31 mouse cellular contexts compared by ENCODE assay signal in genomic region chr11:5517346-5517745, GRCm38 (mm10). TPM values are rescaled to one million over a fixed set of nuclear protein-coding genes. Genes with fewer than 3 reads are reported as not detected.
DNase-seq lines count a peak whose midpoint lies in the region; ATAC-seq and TF ChIP-seq lines count a peak whose summit lies in the region.
"Had no signal": no experiment of that assay in that cellular context is flagged by ENCODE, and none has a peak within 500 bp of the region (broad histone marks: within the 10 kb centered on the region; RNA-seq: fewer than 3 reads in every experiment).

No protein-coding gene starts in this region.

- no peak for TF ChIP-seq EP300 in lung, postnatal 0 days (IDR thresholded peaks at IDR 0.05)
- no peak for TF ChIP-seq EP300 in ES-Bruce4 (IDR thresholded peaks at IDR 0.05; ENCODE audit: insufficient read depth, low read depth, low read length)

- H3K4me3 ChIP-seq in forebrain, embryonic 11.5 days (ENCODE audit: low read depth, low read length) = no peak overlapping the region
- H3K4me3 ChIP-seq in forebrain, embryonic 12.5 days (replicated peaks) = no peak overlapping the region
- no peak overlapping the region for H3K4me3 ChIP-seq in lung, postnatal 0 days (ENCODE audit: low read depth, low read length)
- no peak overlapping the region for H3K4me3 ChIP-seq in ES-Bruce4 (ENCODE audit: low read depth, low read length)
- H3K4me3 ChIP-seq in intestine, embryonic 16.5 days (ENCODE audit: low read length) = no peak overlapping the region
- H3K4me3 ChIP-seq: forebrain, embryonic 10.5 days; forebrain, embryonic 15.5 days; heart, embryonic 12.5 days; heart, embryonic 15.5 days; hindbrain, embryonic 10.5 days; hindbrain, embryonic 13.5 days; intestine, embryonic 15.5 days had no signal

- H3K36me3 ChIP-seq in forebrain, embryonic 11.5 days (ENCODE audit: control insufficient read depth, insufficient read depth, low read length) = no peaks in the 10 kb centered on the region; the same call in 1 of the 2 replicates
- H3K36me3 ChIP-seq in forebrain, embryonic 12.5 days (replicated peaks) = no peaks in the 10 kb centered on the region
- H3K36me3 ChIP-seq in lung, postnatal 0 days (ENCODE audit: insufficient read depth, low read length) = no peaks in the 10 kb centered on the region
- peaks cover 1% of the 10 kb centered on the region for H3K36me3 ChIP-seq in ES-Bruce4 (ENCODE audit: control insufficient read depth, insufficient read depth, low read length, poor library complexity, severe bottlenecking)
- no peaks in the 10 kb centered on the region for H3K36me3 ChIP-seq in intestine, embryonic 16.5 days (ENCODE audit: control insufficient read depth, insufficient read depth, low read length)
- H3K36me3 ChIP-seq: forebrain, embryonic 15.5 days; hindbrain, embryonic 13.5 days; intestine, embryonic 15.5 days had no signal

- no peaks in the 10 kb centered on the region for H3K27me3 ChIP-seq in forebrain, embryonic 11.5 days (ENCODE audit: control insufficient read depth, insufficient read depth, low read length)
- H3K27me3 ChIP-seq in forebrain, embryonic 12.5 days = no peaks in the 10 kb centered on the region
- H3K27me3 ChIP-seq in lung, postnatal 0 days (replicated peaks; ENCODE audit: insufficient read depth, low read length) = no peaks in the 10 kb centered on the region
- H3K27me3 ChIP-seq in ES-Bruce4 (ENCODE audit: control insufficient read depth, insufficient read depth, low read length, poor library complexity, severe bottlenecking) = no peaks in the 10 kb centered on the region
- H3K27me3 ChIP-seq in intestine, embryonic 16.5 days (replicated peaks; ENCODE audit: control insufficient read depth, insufficient read depth, low read length) = no peaks in the 10 kb centered on the region
- H3K27me3 ChIP-seq: forebrain, embryonic 15.5 days; heart, embryonic 12.5 days; heart, embryonic 15.5 days; hindbrain, embryonic 13.5 days; intestine, embryonic 15.5 days had no signal

- DNase-seq in forebrain, embryonic 11.5 days (ENCODE audit: low spot score) = peak; percentile 19
- no peak for DNase-seq in lung, postnatal 0 days (ENCODE audit: low spot score)
- no peak for DNase-seq in lung, postnatal 36 days
- DNase-seq in 416B (ENCODE audit: low read depth) = peak; percentile 13
- DNase-seq in layer of hippocampus, postnatal 36 days = no peak
- DNase-seq: adrenal gland, adult 8-10 months; adrenal gland, postnatal 25 days; B cell, adult 2 months; cerebellum, adult 18-20 months; cerebellum, adult 9-10 months; cerebellum, postnatal 14 days; gastrocnemius, postnatal 10 days; gastrocnemius, postnatal 36 days; heart, postnatal 10 days; heart, postnatal 36 days had no signal

- peaks cover 3% of the 10 kb centered on the region; the same call in 1 of the 2 replicates for H3K4me1 ChIP-seq in forebrain, embryonic 11.5 days (replicated peaks; ENCODE audit: control insufficient read depth, insufficient read depth, low read length)
- peaks cover 13% of the 10 kb centered on the region for H3K4me1 ChIP-seq in forebrain, embryonic 12.5 days
- H3K4me1 ChIP-seq in lung, postnatal 0 days (ENCODE audit: insufficient read depth, low read depth, low read length) = no peaks in the 10 kb centered on the region; the same call in 1 of the 2 replicates
- H3K4me1 ChIP-seq in ES-Bruce4 (ENCODE audit: control insufficient read depth, insufficient read depth, low read length) = peaks cover 6% of the 10 kb centered on the region
- peaks cover 4% of the 10 kb centered on the region; the same call in 1 of the 2 replicates for H3K4me1 ChIP-seq in intestine, embryonic 16.5 days (ENCODE audit: control insufficient read depth, insufficient read depth, low read length)

- no peak overlapping the region for H3K27ac ChIP-seq in forebrain, embryonic 11.5 days (ENCODE audit: low read depth, low read length)
- H3K27ac ChIP-seq in forebrain, embryonic 12.5 days = no peak overlapping the region
- H3K27ac ChIP-seq in lung, postnatal 0 days (ENCODE audit: low read length) = no peak overlapping the region
- no peak overlapping the region for H3K27ac ChIP-seq in ES-Bruce4 (ENCODE audit: insufficient read depth, low read length)
- no peak overlapping the region for H3K27ac ChIP-seq in intestine, embryonic 16.5 days (ENCODE audit: low read length)
- H3K27ac ChIP-seq: forebrain, embryonic 10.5 days; forebrain, embryonic 15.5 days; heart, embryonic 15.5 days; hindbrain, embryonic 10.5 days; hindbrain, embryonic 13.5 days; intestine, embryonic 15.5 days had no signal

- no peak for TF ChIP-seq CTCF in lung, postnatal 0 days (IDR thresholded peaks at IDR 0.05)
- TF ChIP-seq CTCF in ES-Bruce4 (IDR thresholded peaks at IDR 0.05; ENCODE audit: low read depth, low read length) = no peak

- H3K4me2 ChIP-seq in forebrain, embryonic 11.5 days (ENCODE audit: low read depth, low read length, severe bottlenecking) = no peak overlapping the region
- no peak overlapping the region for H3K4me2 ChIP-seq in forebrain, embryonic 12.5 days
- peak overlapping the region; percentile 15; the same call in 1 of the 2 replicates for H3K4me2 ChIP-seq in lung, postnatal 0 days (replicated peaks; ENCODE audit: low read depth, low read length)
- H3K4me2 ChIP-seq in intestine, embryonic 16.5 days (ENCODE audit: low read depth, low read length) = no peak overlapping the region
- H3K4me2 ChIP-seq: forebrain, embryonic 15.5 days; heart, embryonic 12.5 days; heart, embryonic 15.5 days; hindbrain, embryonic 13.5 days; intestine, embryonic 15.5 days had no signal

- WGBS in forebrain, embryonic 11.5 days = 88% methylated on average over 6 of the region's 6 CpGs
- WGBS in forebrain, embryonic 12.5 days = 89% methylated on average over 6 of the region's 6 CpGs
- 59% methylated on average over 6 of the region's 6 CpGs for WGBS in lung, postnatal 0 days
- 77% methylated on average over 6 of the region's 6 CpGs for WGBS in intestine, embryonic 16.5 days

- H3K9me3 ChIP-seq in forebrain, embryonic 11.5 days (ENCODE audit: control insufficient read depth, low read length) = no peaks in the 10 kb centered on the region
- H3K9me3 ChIP-seq in forebrain, embryonic 12.5 days = no peaks in the 10 kb centered on the region
- no peaks in the 10 kb centered on the region for H3K9me3 ChIP-seq in lung, postnatal 0 days (ENCODE audit: low read length)
- H3K9me3 ChIP-seq in ES-Bruce4 (replicated peaks; ENCODE audit: control insufficient read depth, insufficient read depth, low read length, poor library complexity, severe bottlenecking) = no peaks in the 10 kb centered on the region
- H3K9me3 ChIP-seq in intestine, embryonic 16.5 days (ENCODE audit: control insufficient read depth, low read length) = no peaks in the 10 kb centered on the region
- H3K9me3 ChIP-seq: forebrain, embryonic 10.5 days; forebrain, embryonic 15.5 days; heart, embryonic 12.5 days; heart, embryonic 15.5 days; hindbrain, embryonic 10.5 days; hindbrain, embryonic 13.5 days; intestine, embryonic 15.5 days had no signal

- ATAC-seq in forebrain, embryonic 11.5 days (replicated peaks; ENCODE audit: low FRiP score) = no peak
- ATAC-seq in forebrain, embryonic 12.5 days (ENCODE audit: low FRiP score) = no peak
- no peak for ATAC-seq in lung, postnatal 0 days
- ATAC-seq in intestine, embryonic 16.5 days = no peak
- ATAC-seq: CD4-positive, CD25-positive, alpha-beta regulatory T cell, adult 4 months; forebrain, embryonic 15.5 days; hindbrain, embryonic 16.5 days; intestine, embryonic 15.5 days had no signal

- H3K9ac ChIP-seq in forebrain, embryonic 11.5 days (ENCODE audit: low read length) = no peak overlapping the region
- no peak overlapping the region for H3K9ac ChIP-seq in forebrain, embryonic 12.5 days
- H3K9ac ChIP-seq in lung, postnatal 0 days (replicated peaks; ENCODE audit: low read depth) = no peak overlapping the region
- H3K9ac ChIP-seq in ES-Bruce4 (ENCODE audit: low read depth, poor library complexity, severe bottlenecking) = 0 out of 2 replicates have a peak overlapping the region, but pooled peaks have one; percentile 45
- H3K9ac ChIP-seq in intestine, embryonic 16.5 days (ENCODE audit: low read depth, low read length) = no peak overlapping the region
- H3K9ac ChIP-seq: forebrain, embryonic 15.5 days; heart, embryonic 12.5 days; heart, embryonic 15.5 days; hindbrain, embryonic 13.5 days; intestine, embryonic 15.5 days had no signal

- no peak for TF ChIP-seq POLR2A in ES-Bruce4 (IDR thresholded peaks at IDR 0.05; ENCODE audit: insufficient read depth, low read length)

RNA-seq across cellular contexts. Expression of gene Xbp1, which starts 3.1 kb away (rescaled TPM):
- polyA plus RNA-seq in forebrain, embryonic 11.5 days (2014; fragmentation: Nextera tagmentation; extraction: Ambion mirVana) = 117 and 119 TPM in 2 replicates
- 100 and 102 TPM in 2 replicates for polyA plus RNA-seq in forebrain, embryonic 12.5 days (2016; fragmentation: Nextera tagmentation; extraction: Ambion mirVana)
- 211 and 242 TPM in 2 replicates for polyA plus RNA-seq in lung, postnatal 0 days (2015; fragmentation: Nextera tagmentation; extraction: Ambion mirVana)
- polyA plus RNA-seq in ES-Bruce4 (2011; ENCODE audit: insufficient read depth, insufficient read length, low read depth, missing spikeins) = 44.0 and 46.7 TPM in 2 replicates
- total RNA-seq in layer of hippocampus, postnatal 36 days (2021) = 100 to 1,000 TPM; 109 to 139 TPM
- polyA plus RNA-seq in intestine, embryonic 16.5 days (2015; fragmentation: Nextera tagmentation; extraction: Ambion mirVana) = 222 and 249 TPM in 2 replicates

RNA-seq across cellular contexts. Expression of gene Ccdc117, which starts 24.6 kb away (rescaled TPM):
- 27.9 and 29.9 TPM in 2 replicates for polyA plus RNA-seq in forebrain, embryonic 11.5 days (2014; fragmentation: Nextera tagmentation; extraction: Ambion mirVana)
- 27.1 and 28.0 TPM in 2 replicates for polyA plus RNA-seq in forebrain, embryonic 12.5 days (2016; fragmentation: Nextera tagmentation; extraction: Ambion mirVana)
- 13.4 and 13.9 TPM in 2 replicates for polyA plus RNA-seq in lung, postnatal 0 days (2015; fragmentation: Nextera tagmentation; extraction: Ambion mirVana)
- polyA plus RNA-seq in ES-Bruce4 (2011; ENCODE audit: insufficient read depth, insufficient read length, low read depth, missing spikeins) = 45.4 and 52.0 TPM in 2 replicates
- total RNA-seq in layer of hippocampus, postnatal 36 days (2021) = 10 to 100 TPM; 18.0 to 19.1 TPM
- polyA plus RNA-seq in intestine, embryonic 16.5 days (2015; fragmentation: Nextera tagmentation; extraction: Ambion mirVana) = 11.1 and 11.9 TPM in 2 replicates

RNA-seq across cellular contexts. Expression of gene Ankrd36, which starts 52.1 kb away (rescaled TPM):
- not detected in 2 replicates for polyA plus RNA-seq in forebrain, embryonic 11.5 days (2014; fragmentation: Nextera tagmentation; extraction: Ambion mirVana)
- polyA plus RNA-seq in forebrain, embryonic 12.5 days (2016; fragmentation: Nextera tagmentation; extraction: Ambion mirVana) = 0.33 TPM in 1 of 2 replicates, not detected in the other
- polyA plus RNA-seq in lung, postnatal 0 days (2015; fragmentation: Nextera tagmentation; extraction: Ambion mirVana) = 0.15 TPM in 1 of 2 replicates, not detected in the other
- not detected in 2 replicates for polyA plus RNA-seq in ES-Bruce4 (2011; ENCODE audit: insufficient read depth, insufficient read length, low read depth, missing spikeins)
- not detected for total RNA-seq in layer of hippocampus, postnatal 36 days (2021)
- polyA plus RNA-seq in intestine, embryonic 16.5 days (2015; fragmentation: Nextera tagmentation; extraction: Ambion mirVana) = not detected in 2 replicates
- total RNA-seq: adrenal gland, adult 8-10 months; adrenal gland, postnatal 25 days; gastrocnemius, postnatal 10 days; gastrocnemius, postnatal 36 days; granulocyte monocyte progenitor cell, adult 5-6 weeks; heart, adult 8-10 months; heart, postnatal 10 days; heart, postnatal 36 days had no signal
- polyA plus RNA-seq: CD4-positive, CD25-positive, alpha-beta regulatory T cell, adult 4 months; embryonic facial prominence, embryonic 11.5 days; embryonic facial prominence, embryonic 14.5 days; forebrain, embryonic 10.5 days; forebrain, embryonic 15.5 days; heart, embryonic 15.5 days; hindbrain, embryonic 10.5 days; hindbrain, embryonic 13.5 days; hindbrain, embryonic 16.5 days had no signal

Comparison
In these comparisons a context has a peak if more than half of its experiments do, and no peak if none do; other contexts are left out.
1. DNase-seq: peak in forebrain, embryonic 11.5 days (single experiment) and 416B (single experiment); none in lung, postnatal 0 days (single experiment), lung, postnatal 36 days (single experiment) and layer of hippocampus, postnatal 36 days (0 of 2).